Mouse (Mus musculus): ENCODE measurements at regions not wholly inside any gene's neighbourhood (a gene's known extent, or its start where the extent isn't known, plus 50 kb on each side); places are given as distances from the start of the nearest gene placed in this dataset.

- no peak for ATAC-seq (ENCODE audit: low FRiP score, low read depth)
- Histone ChIP-seq H3K4me1 (replicated peaks) (no peaks in the 10 kb centered on the region), H3K36me3 (no peaks in the 10 kb centered on the region), H3K9ac (no peak overlapping the region), H3K27ac (replicated peaks) (no peak overlapping the region), H3K27me3 (no peaks in the 10 kb centered on the region), H3K9me3 (no peaks in the 10 kb centered on the region), H3K4me3 (no peak overlapping the region), H3K4me2 (no peak overlapping the region)
- 93% methylated on average over 5 of the region's 5 CpGs for WGBS
Measured at GRCm38 (mm10) chr10:125467503-125467902, 78.2 kb upstream of the Slc16a7 start.

- Histone ChIP-seq H3K36me3 (no peaks in the 10 kb centered on the region), H3K4me1 (replicated peaks) (no peaks in the 10 kb centered on the region), H3K4me2 (no peak overlapping the region), H3K27me3 (no peaks in the 10 kb centered on the region), H3K4me3 (no peak overlapping the region), H3K27ac (replicated peaks) (no peak overlapping the region), H3K9me3 (no peaks in the 10 kb centered on the region), H3K9ac (no peak overlapping the region)
- no peak for ATAC-seq (ENCODE audit: low FRiP score, low read depth)
- WGBS, result 89% methylated on average over 3 of the region's 3 CpGs
Measured at GRCm38 (mm10) chr10:125488350-125488749, 99.1 kb upstream of the Slc16a7 start.

- H3K27me3 ChIP-seq, result no peaks in the 10 kb centered on the region
- no peak overlapping the region for H3K27ac ChIP-seq (replicated peaks)
- 51% methylated on average over 4 of the region's 4 CpGs for WGBS
- no peak overlapping the region for H3K9ac ChIP-seq
- ATAC-seq (ENCODE audit: low FRiP score, low read depth), result no peak
- no peak overlapping the region for H3K4me3 ChIP-seq
- H3K36me3 ChIP-seq, result no peaks in the 10 kb centered on the region
- H3K9me3 ChIP-seq, result no peaks in the 10 kb centered on the region
- no peak overlapping the region for H3K4me2 ChIP-seq
- no peaks in the 10 kb centered on the region for H3K4me1 ChIP-seq (replicated peaks)
Measured at GRCm38 (mm10) chr10:125490395-125490794, 101.1 kb upstream of the Slc16a7 start.

- Histone ChIP-seq H3K4me2 (no peak overlapping the region), H3K4me1 (replicated peaks) (no peaks in the 10 kb centered on the region), H3K9me3 (no peaks in the 10 kb centered on the region), H3K27ac (replicated peaks) (no peak overlapping the region), H3K27me3 (no peaks in the 10 kb centered on the region), H3K9ac (no peak overlapping the region), H3K36me3 (no peaks in the 10 kb centered on the region), H3K4me3 (no peak overlapping the region)
- no peak for ATAC-seq (ENCODE audit: low FRiP score, low read depth)
- 66% methylated on average over 4 of the region's 4 CpGs for WGBS
Measured at GRCm38 (mm10) chr10:125494489-125494888, 105.2 kb upstream of the Slc16a7 start.

- no peaks in the 10 kb centered on the region for H3K36me3 ChIP-seq
- no peak overlapping the region for H3K4me2 ChIP-seq
- H3K9ac ChIP-seq, result no peak overlapping the region
- no peak overlapping the region for H3K27ac ChIP-seq (replicated peaks)
- no peak overlapping the region for H3K4me3 ChIP-seq
- WGBS, result 21% methylated on average over 1 of the region's 1 CpGs
- H3K9me3 ChIP-seq, result no peaks in the 10 kb centered on the region
- ATAC-seq (ENCODE audit: low FRiP score, low read depth), result no peak
- no peaks in the 10 kb centered on the region for H3K4me1 ChIP-seq (replicated peaks)
- no peaks in the 10 kb centered on the region for H3K27me3 ChIP-seq
Measured at GRCm38 (mm10) chr10:125498347-125498746, 109.1 kb upstream of the Slc16a7 start.

GRCm38 (mm10) chr10:125500338-125500737 lies 111.1 kb upstream of the Slc16a7 start:
- WGBS, result 75% methylated on average over 4 of the region's 4 CpGs
- Histone ChIP-seq H3K9me3 (no peaks in the 10 kb centered on the region), H3K4me1 (replicated peaks) (no peaks in the 10 kb centered on the region), H3K36me3 (no peaks in the 10 kb centered on the region), H3K4me2 (no peak overlapping the region), H3K27ac (replicated peaks) (no peak overlapping the region), H3K27me3 (no peaks in the 10 kb centered on the region), H3K4me3 (no peak overlapping the region), H3K9ac (no peak overlapping the region)
- no peak for ATAC-seq (ENCODE audit: low FRiP score, low read depth)

- 80% methylated on average over 5 of the region's 5 CpGs for WGBS
Measured at GRCm38 (mm10) chr10:125515026-125515425, 125.8 kb upstream of the Slc16a7 start.

GRCm38 (mm10) chr10:125530876-125531275 lies 141.6 kb upstream of the Slc16a7 start:
- WGBS, result 92% methylated on average over 6 of the region's 6 CpGs
- Histone ChIP-seq H3K4me1 (replicated peaks) (no peaks in the 10 kb centered on the region), H3K9ac (no peak overlapping the region), H3K27ac (replicated peaks) (no peak overlapping the region), H3K9me3 (no peaks in the 10 kb centered on the region), H3K4me3 (no peak overlapping the region), H3K4me2 (no peak overlapping the region), H3K36me3 (no peaks in the 10 kb centered on the region), H3K27me3 (no peaks in the 10 kb centered on the region)
- ATAC-seq (ENCODE audit: low FRiP score, low read depth), result no peak

More at GRCm38 (mm10) chr10:125515026-125515425, 125.8 kb upstream of the Slc16a7 start:
- Histone ChIP-seq H3K36me3 (no peaks in the 10 kb centered on the region), H3K4me3 (no peak overlapping the region), H3K27ac (replicated peaks) (no peak overlapping the region), H3K27me3 (no peaks in the 10 kb centered on the region), H3K4me1 (replicated peaks) (no peaks in the 10 kb centered on the region), H3K4me2 (no peak overlapping the region), H3K9ac (no peak overlapping the region), H3K9me3 (no peaks in the 10 kb centered on the region)
- no peak for ATAC-seq (ENCODE audit: low FRiP score, low read depth)

- Histone ChIP-seq H3K9ac (no peak overlapping the region), H3K27ac (replicated peaks) (no peak overlapping the region), H3K4me1 (replicated peaks) (no peaks in the 10 kb centered on the region), H3K36me3 (no peaks in the 10 kb centered on the region), H3K4me2 (no peak overlapping the region), H3K9me3 (no peaks in the 10 kb centered on the region), H3K27me3 (no peaks in the 10 kb centered on the region), H3K4me3 (no peak overlapping the region)
- no peak for ATAC-seq (ENCODE audit: low FRiP score, low read depth)
- 53% methylated on average over 1 of the region's 1 CpGs for WGBS
Measured at GRCm38 (mm10) chr10:125538316-125538715, 149.1 kb upstream of the Slc16a7 start.

GRCm38 (mm10) chr10:125586489-125587147 lies 197.4 kb upstream of the Slc16a7 start:
- Histone ChIP-seq H3K36me3 (no peaks in the 10 kb centered on the region), H3K9me3 (no peaks in the 10 kb centered on the region), H3K4me1 (replicated peaks) (no peaks in the 10 kb centered on the region), H3K9ac (no peak overlapping the region), H3K4me3 (no peak overlapping the region), H3K4me2 (no peak overlapping the region), H3K27me3 (no peaks in the 10 kb centered on the region), H3K27ac (replicated peaks) (no peak overlapping the region)
- no peak for ATAC-seq (ENCODE audit: low FRiP score, low read depth)
- WGBS, result 28% methylated on average over 7 of the region's 7 CpGs

GRCm38 (mm10) chr10:125593006-125593405 lies 203.7 kb upstream of the Slc16a7 start:
- no peaks in the 10 kb centered on the region for H3K9me3 ChIP-seq
- no peak overlapping the region for H3K4me3 ChIP-seq
- H3K36me3 ChIP-seq, result no peaks in the 10 kb centered on the region
- H3K27ac ChIP-seq (replicated peaks), result no peak overlapping the region
- H3K4me1 ChIP-seq (replicated peaks), result no peaks in the 10 kb centered on the region
- 88% methylated on average over 5 of the region's 5 CpGs for WGBS
- H3K27me3 ChIP-seq, result no peaks in the 10 kb centered on the region
- no peak overlapping the region for H3K9ac ChIP-seq
- ATAC-seq (ENCODE audit: low FRiP score, low read depth), result no peak
- H3K4me2 ChIP-seq, result no peak overlapping the region

- no peaks in the 10 kb centered on the region for H3K27me3 ChIP-seq
- H3K4me2 ChIP-seq, result no peak overlapping the region
- H3K36me3 ChIP-seq, result no peaks in the 10 kb centered on the region
- WGBS, result 40% methylated on average over 10 of the region's 10 CpGs
- H3K9me3 ChIP-seq, result no peaks in the 10 kb centered on the region
- no peak overlapping the region for H3K9ac ChIP-seq
- H3K4me1 ChIP-seq (replicated peaks), result no peaks in the 10 kb centered on the region; the same call in 1 of the 2 replicates
- H3K27ac ChIP-seq (replicated peaks), result no peak overlapping the region
- no peak overlapping the region for H3K4me3 ChIP-seq
- ATAC-seq (ENCODE audit: low FRiP score, low read depth), result peak; percentile 23; the same call in 1 of the 2 replicates
Measured at GRCm38 (mm10) chr10:125607787-125608617, 218.7 kb upstream of the Slc16a7 start.

Measured in hindbrain, embryonic 15.5 days (tissue).